ENCODE assay signal across 8 mouse cellular contexts in the genomic region with DNA sequence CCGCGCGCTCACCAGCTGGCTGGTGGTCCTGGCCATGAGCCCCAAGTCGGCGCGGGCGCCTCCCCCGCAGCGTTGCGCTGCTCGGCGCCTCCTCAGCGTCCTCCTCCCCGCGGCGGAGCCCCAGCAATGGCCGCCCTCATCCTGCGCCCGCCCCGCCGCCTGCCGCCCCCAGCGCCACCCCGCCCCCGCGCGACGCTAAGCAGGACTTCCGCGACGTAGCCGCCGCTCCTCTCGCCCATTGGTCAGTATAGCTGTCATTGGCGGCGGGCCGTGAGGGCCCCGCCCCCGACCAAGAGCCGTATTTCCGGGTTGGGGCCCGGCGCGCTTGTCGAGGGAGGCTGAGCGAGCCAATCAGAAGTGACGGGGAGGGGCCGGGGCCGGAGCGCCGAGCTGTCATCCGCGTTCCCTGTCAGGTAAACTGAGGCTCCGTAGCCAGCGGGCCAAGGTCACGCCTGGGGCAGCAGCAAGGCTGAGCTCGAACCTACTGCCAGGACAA. TPM values are rescaled to one million over a fixed set of nuclear protein-coding genes. Genes with fewer than 3 reads are reported as not detected.
A peak's percentile ranks its signal among the peaks of the same experiment; 100 is the strongest.
DNase-seq lines count a peak whose midpoint lies in the region; ATAC-seq and TF ChIP-seq lines count a peak whose summit lies in the region.

No protein-coding gene starts in this region.

- under 1% methylated on average over 57 of the region's 57 CpGs for WGBS in heart, embryonic 10.5 days
- under 1% methylated on average over 36 of the region's 57 CpGs for WGBS in kidney, embryonic 15.5 days

- peaks cover 15% of the 10 kb centered on the region for H3K4me1 ChIP-seq in bone marrow macrophage, adult 2 months (ENCODE audit: control insufficient read depth, insufficient read depth, low read length)
- peaks cover 16% of the 10 kb centered on the region for H3K4me1 ChIP-seq in embryonic fibroblast, embryonic 13.5 days (ENCODE audit: control insufficient read depth, insufficient read depth, low read length)
- H3K4me1 ChIP-seq in heart, embryonic 10.5 days: peaks cover 18% of the 10 kb centered on the region
- H3K4me1 ChIP-seq in kidney, embryonic 15.5 days: peaks cover 28% of the 10 kb centered on the region

- ATAC-seq in kidney, embryonic 15.5 days (replicated peaks; ENCODE audit: low FRiP score): peak; percentile 98
- peak; percentile 92 for ATAC-seq in monocyte, adult 5-6 weeks (replicated peaks; ENCODE audit: insufficient number of reproducible peaks, low FRiP score, low TSS enrichment, poor library complexity, severe bottlenecking)

- H3K27ac ChIP-seq in bone marrow macrophage, adult 2 months (ENCODE audit: insufficient read depth, low read depth, low read length): peak overlapping the region; percentile 63
- peak overlapping the region; percentile 55 for H3K27ac ChIP-seq in embryonic fibroblast, embryonic 13.5 days (ENCODE audit: insufficient read depth, low read length)
- peak overlapping the region; percentile 98 for H3K27ac ChIP-seq in heart, embryonic 10.5 days
- peak overlapping the region; percentile 90 for H3K27ac ChIP-seq in kidney, embryonic 15.5 days

- peak overlapping the region; percentile 82 for H3K4me2 ChIP-seq in kidney, embryonic 15.5 days

- DNase-seq in A20 (ENCODE audit: low read depth, low spot score): peak; percentile 98
- peak; percentile 98 for DNase-seq in heart, embryonic 10.5 days (ENCODE audit: low spot score)
- peak; percentile 98 for DNase-seq in liver
- peak; percentile 97 to 98 for DNase-seq in spleen, postnatal 4 days (ENCODE audit: low spot score in 2 of 2)

- no peaks in the 10 kb centered on the region for H3K27me3 ChIP-seq in heart, embryonic 10.5 days (ENCODE audit: insufficient read depth, poor library complexity, severe bottlenecking)
- no peaks in the 10 kb centered on the region for H3K27me3 ChIP-seq in kidney, embryonic 15.5 days

- H3K36me3 ChIP-seq in heart, embryonic 10.5 days: no peaks in the 10 kb centered on the region
- no peaks in the 10 kb centered on the region for H3K36me3 ChIP-seq in kidney, embryonic 15.5 days

- no peak for TF ChIP-seq CTCF in bone marrow macrophage, adult 2 months (IDR thresholded peaks at IDR 0.05; ENCODE audit: low read depth, low read length)
- TF ChIP-seq CTCF in embryonic fibroblast, embryonic 13.5 days (IDR thresholded peaks at IDR 0.05; ENCODE audit: borderline replicate concordance, insufficient read depth, low read length): no peak

- H3K9me3 ChIP-seq in heart, embryonic 10.5 days: no peaks in the 10 kb centered on the region
- H3K9me3 ChIP-seq in kidney, embryonic 15.5 days (replicated peaks): no peaks in the 10 kb centered on the region

- H3K9ac ChIP-seq in kidney, embryonic 15.5 days: peak overlapping the region; percentile 85

- TF ChIP-seq POLR2A in bone marrow macrophage, adult 2 months (IDR thresholded peaks at IDR 0.05; ENCODE audit: borderline replicate concordance, low read depth, low read length): no peak
- TF ChIP-seq POLR2A in embryonic fibroblast, embryonic 13.5 days (IDR thresholded peaks at IDR 0.05; ENCODE audit: low read depth, low read length): peak; percentile 56

- peak overlapping the region; percentile 98 for H3K4me3 ChIP-seq in bone marrow macrophage, adult 2 months (ENCODE audit: insufficient read depth, low read length)
- H3K4me3 ChIP-seq in embryonic fibroblast, embryonic 13.5 days (ENCODE audit: insufficient read depth, low read length): peak overlapping the region; percentile 92
- peak overlapping the region; percentile 100 for H3K4me3 ChIP-seq in heart, embryonic 10.5 days
- peak overlapping the region; percentile 83 for H3K4me3 ChIP-seq in kidney, embryonic 15.5 days (replicated peaks)

RNA-seq across cellular contexts. Expression of a gene that starts 9.3 kb away (rescaled TPM):
- 32.9 and 39.6 TPM in 2 replicates for polyA plus RNA-seq in bone marrow macrophage, adult 2 months (2012; ENCODE audit: insufficient read depth, insufficient read length, missing spikeins)
- polyA plus RNA-seq in embryonic fibroblast, embryonic 13.5 days (2011; ENCODE audit: insufficient read length, low read depth, missing spikeins): 42.6 and 48.9 TPM in 2 replicates
- 33.0 and 38.7 TPM in 2 replicates for polyA plus RNA-seq in heart, embryonic 10.5 days (2016; fragmentation: Nextera tagmentation; extraction: Ambion mirVana)
- polyA plus RNA-seq in kidney, embryonic 15.5 days (2015; fragmentation: Nextera tagmentation; extraction: Ambion mirVana): 35.0 and 36.4 TPM in 2 replicates
- total RNA-seq in monocyte, adult 5-6 weeks (2017): 37.3 to 63.3 TPM (median 46.8 TPM) in 3 replicates

RNA-seq across cellular contexts. Expression of a gene that starts 22.1 kb away (rescaled TPM):
- 89.6 and 118 TPM in 2 replicates for polyA plus RNA-seq in bone marrow macrophage, adult 2 months (2012; ENCODE audit: insufficient read depth, insufficient read length, missing spikeins)
- polyA plus RNA-seq in embryonic fibroblast, embryonic 13.5 days (2011; ENCODE audit: insufficient read length, low read depth, missing spikeins): 26.6 and 31.7 TPM in 2 replicates
- polyA plus RNA-seq in heart, embryonic 10.5 days (2016; fragmentation: Nextera tagmentation; extraction: Ambion mirVana): 40.0 and 44.5 TPM in 2 replicates
- 36.7 and 40.9 TPM in 2 replicates for polyA plus RNA-seq in kidney, embryonic 15.5 days (2015; fragmentation: Nextera tagmentation; extraction: Ambion mirVana)
- 6.5 to 24.6 TPM (median 24.4 TPM) in 3 replicates for total RNA-seq in monocyte, adult 5-6 weeks (2017)

RNA-seq across cellular contexts. Expression of a gene that starts 28.0 kb away (rescaled TPM):
- polyA plus RNA-seq in bone marrow macrophage, adult 2 months (2012; ENCODE audit: insufficient read depth, insufficient read length, missing spikeins): 1,159 and 1,346 TPM in 2 replicates
- 382 and 460 TPM in 2 replicates for polyA plus RNA-seq in embryonic fibroblast, embryonic 13.5 days (2011; ENCODE audit: insufficient read length, low read depth, missing spikeins)
- 538 and 598 TPM in 2 replicates for polyA plus RNA-seq in heart, embryonic 10.5 days (2016; fragmentation: Nextera tagmentation; extraction: Ambion mirVana)
- polyA plus RNA-seq in kidney, embryonic 15.5 days (2015; fragmentation: Nextera tagmentation; extraction: Ambion mirVana): 546 and 562 TPM in 2 replicates
- total RNA-seq in monocyte, adult 5-6 weeks (2017): 55.6 to 90.6 TPM (median 83.3 TPM) in 3 replicates

Comparison
In these comparisons a context has a peak if more than half of its experiments do, and no peak if none do; other contexts are left out.
1. Peak in every context shown above with its lines: DNase-seq, ATAC-seq, H3K4me3 ChIP-seq and H3K27ac ChIP-seq.